Mouse (Mus musculus): ENCODE measurements around the gene Ranbp17. TPM values are rescaled to one million over a fixed set of nuclear protein-coding genes. Genes with fewer than 3 reads are reported as not detected.

Ranbp17 gene
- total and polyA plus RNA-seq, 3 experiments, result 0.21 to 0.34 (median 0.34) TPM

DNA sequence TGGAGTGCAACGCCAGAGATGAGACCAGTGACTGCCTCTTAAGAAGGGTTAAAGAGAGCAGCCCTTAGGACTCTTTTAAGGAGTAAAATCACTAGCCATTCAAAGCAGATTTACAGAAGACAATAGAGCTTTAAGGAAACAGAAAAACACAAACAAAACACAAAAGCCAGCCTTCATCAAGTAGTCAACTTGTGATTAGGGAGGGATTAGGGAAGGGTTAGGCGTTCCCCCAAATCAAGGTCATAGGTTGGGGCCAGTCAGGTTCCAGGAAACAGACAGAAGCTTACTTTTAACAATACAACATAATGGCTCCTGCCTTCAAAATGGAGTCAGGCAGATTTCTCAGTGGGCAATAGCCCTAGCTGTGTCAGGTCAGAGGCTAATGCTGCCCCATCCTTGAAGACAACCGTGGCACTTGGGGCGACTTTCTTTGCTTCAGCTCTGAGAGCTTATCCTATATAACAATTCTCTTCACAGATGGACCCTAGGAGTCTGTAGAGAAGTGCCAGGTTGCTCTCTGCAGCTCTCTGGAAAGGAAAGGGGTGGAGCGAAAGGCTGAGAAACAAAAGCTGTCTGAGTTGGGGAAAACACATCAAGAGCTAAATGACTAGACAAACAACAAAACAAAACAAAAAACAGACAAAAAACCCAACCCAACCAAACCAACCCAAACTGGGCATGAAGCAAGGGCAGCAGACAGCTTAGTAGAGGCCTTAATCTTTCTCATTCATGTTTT, 24.0 kb upstream of the Ranbp17 start:
- 71% methylated on average over 5 of the region's 5 CpGs for WGBS
- Histone ChIP-seq H3K79me2 (replicated peaks; ENCODE audit: control insufficient read depth, insufficient read depth, low read length) (no peaks in the 10 kb centered on the region), H3K36me3 (ENCODE audit: control insufficient read depth, insufficient read depth, low read length) (no peaks in the 10 kb centered on the region), H3K27me3 (ENCODE audit: control insufficient read depth, insufficient read depth, low read length) (no peaks in the 10 kb centered on the region), H3K4me1 (ENCODE audit: control insufficient read depth, insufficient read depth, low read length) (no peaks in the 10 kb centered on the region), H3K9ac (ENCODE audit: low read depth, low read length) (no peak overlapping the region), H3K27ac (no peak overlapping the region), H3K4me3 (no peak overlapping the region)
- intact Hi-C loops (cut with DNase I), result no loop called here
- TF ChIP-seq EP300 (IDR thresholded peaks at IDR 0.05; ENCODE audit: insufficient read depth, low read depth, low read length) (no peak), POLR2A (IDR thresholded peaks at IDR 0.05; ENCODE audit: insufficient read depth, low read depth, low read length) (no peak), CTCF (IDR thresholded peaks at IDR 0.05) (no peak)
- DNase-seq, result no peak

DNA sequence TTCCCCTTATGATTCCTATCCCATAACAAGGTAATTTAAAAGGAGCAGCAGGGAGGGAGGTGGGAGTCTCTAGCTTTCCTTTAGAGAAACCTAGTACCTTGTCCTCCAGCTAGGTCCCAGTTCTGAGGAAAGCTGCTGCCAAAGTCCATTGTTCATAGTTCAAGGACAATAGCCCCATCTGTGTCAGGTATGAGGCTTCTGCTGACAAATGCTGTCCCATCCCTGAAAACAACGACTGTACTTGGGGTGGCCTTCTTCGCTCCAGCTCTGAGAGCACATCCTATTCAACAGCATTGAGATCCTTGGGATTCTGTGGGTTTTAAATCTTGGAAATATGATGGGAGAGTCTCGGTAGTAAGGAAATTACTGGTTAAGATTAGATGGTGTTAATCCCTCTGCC, 23.1 kb upstream of the Ranbp17 start:
- H3K4me3 ChIP-seq, result no peak overlapping the region
- no peaks in the 10 kb centered on the region for H3K79me2 ChIP-seq (replicated peaks; ENCODE audit: control insufficient read depth, insufficient read depth, low read length)
- no peak overlapping the region for H3K9ac ChIP-seq (ENCODE audit: low read depth, low read length)
- H3K27ac ChIP-seq, result no peak overlapping the region
- no peak for DNase-seq
- no peaks in the 10 kb centered on the region for H3K36me3 ChIP-seq (ENCODE audit: control insufficient read depth, insufficient read depth, low read length)
- no peaks in the 10 kb centered on the region for H3K4me1 ChIP-seq (ENCODE audit: control insufficient read depth, insufficient read depth, low read length)
- no peaks in the 10 kb centered on the region for H3K27me3 ChIP-seq (ENCODE audit: control insufficient read depth, insufficient read depth, low read length)
- TF ChIP-seq EP300 (IDR thresholded peaks at IDR 0.05; ENCODE audit: insufficient read depth, low read depth, low read length), result no peak
- TF ChIP-seq CTCF (IDR thresholded peaks at IDR 0.05), result no peak
- TF ChIP-seq POLR2A (IDR thresholded peaks at IDR 0.05; ENCODE audit: insufficient read depth, low read depth, low read length), result no peak
- WGBS, result 92% methylated on average over 3 of the region's 3 CpGs
- intact Hi-C loops (cut with DNase I), result no loop called here

DNA sequence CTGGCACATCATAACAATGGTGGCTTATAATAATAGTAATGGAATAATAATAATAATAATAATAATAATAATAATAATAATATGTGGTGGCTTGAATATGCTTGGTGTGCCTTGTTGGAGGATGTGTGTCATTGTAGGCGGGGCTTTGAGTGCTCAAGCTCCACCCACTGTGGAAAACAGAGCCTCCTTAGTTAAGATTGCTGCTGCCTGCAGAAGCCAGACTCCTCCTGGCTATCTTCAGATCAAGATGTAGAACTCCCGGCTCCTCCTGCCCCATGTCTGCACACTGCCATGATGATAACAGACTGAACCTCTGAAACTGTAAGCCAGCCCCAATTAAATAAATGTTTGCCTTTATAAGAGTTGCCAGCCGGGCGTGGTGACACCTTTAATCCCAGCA, 21.0 kb upstream of the Ranbp17 start:
- Histone ChIP-seq H3K4me3 (no peak overlapping the region), H3K27me3 (ENCODE audit: control insufficient read depth, insufficient read depth, low read length) (no peaks in the 10 kb centered on the region), H3K79me2 (replicated peaks; ENCODE audit: control insufficient read depth, insufficient read depth, low read length) (no peaks in the 10 kb centered on the region), H3K27ac (no peak overlapping the region), H3K36me3 (ENCODE audit: control insufficient read depth, insufficient read depth, low read length) (no peaks in the 10 kb centered on the region), H3K9ac (ENCODE audit: low read depth, low read length) (no peak overlapping the region), H3K4me1 (ENCODE audit: control insufficient read depth, insufficient read depth, low read length) (no peaks in the 10 kb centered on the region)
- intact Hi-C loops (cut with DNase I), result no loop called here
- no peak for DNase-seq
- TF ChIP-seq CTCF (IDR thresholded peaks at IDR 0.05), result no peak
- TF ChIP-seq EP300 (IDR thresholded peaks at IDR 0.05; ENCODE audit: insufficient read depth, low read depth, low read length), result no peak
- no peak for TF ChIP-seq POLR2A (IDR thresholded peaks at IDR 0.05; ENCODE audit: insufficient read depth, low read depth, low read length)
- 80% methylated on average over 4 of the region's 4 CpGs for WGBS

DNA sequence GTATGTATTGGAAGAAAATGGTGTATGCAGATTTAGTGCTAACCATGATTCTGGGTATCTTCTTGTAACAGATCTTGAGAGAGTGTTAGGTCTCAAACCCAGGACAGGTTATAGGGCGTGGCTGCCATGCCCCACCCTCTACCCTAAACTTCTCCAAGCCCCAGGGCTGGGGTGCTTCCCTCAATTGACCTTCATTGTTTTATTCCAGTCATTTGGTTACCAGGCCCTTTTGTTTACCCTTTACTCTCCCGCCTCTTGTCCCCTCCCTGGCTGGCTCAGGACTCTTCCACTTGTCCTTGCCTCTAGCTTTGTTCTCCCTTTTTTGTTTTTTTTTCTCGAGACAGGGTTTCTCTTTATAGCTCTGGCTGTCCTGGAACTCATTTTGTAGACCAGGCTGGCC, 20.0 kb upstream of the Ranbp17 start:
- no peak overlapping the region for H3K4me3 ChIP-seq
- no peaks in the 10 kb centered on the region for H3K4me1 ChIP-seq (ENCODE audit: control insufficient read depth, insufficient read depth, low read length)
- no peaks in the 10 kb centered on the region for H3K27me3 ChIP-seq (ENCODE audit: control insufficient read depth, insufficient read depth, low read length)
- WGBS, result 56% methylated on average over 3 of the region's 3 CpGs
- TF ChIP-seq CTCF (IDR thresholded peaks at IDR 0.05) (no peak), EP300 (IDR thresholded peaks at IDR 0.05; ENCODE audit: insufficient read depth, low read depth, low read length) (no peak), POLR2A (IDR thresholded peaks at IDR 0.05; ENCODE audit: insufficient read depth, low read depth, low read length) (no peak)
- intact Hi-C loops (cut with DNase I), result no loop called here
- no peaks in the 10 kb centered on the region for H3K36me3 ChIP-seq (ENCODE audit: control insufficient read depth, insufficient read depth, low read length)
- H3K79me2 ChIP-seq (replicated peaks; ENCODE audit: control insufficient read depth, insufficient read depth, low read length), result no peaks in the 10 kb centered on the region
- no peak for DNase-seq
- no peak overlapping the region for H3K27ac ChIP-seq
- no peak overlapping the region for H3K9ac ChIP-seq (ENCODE audit: low read depth, low read length)

DNA sequence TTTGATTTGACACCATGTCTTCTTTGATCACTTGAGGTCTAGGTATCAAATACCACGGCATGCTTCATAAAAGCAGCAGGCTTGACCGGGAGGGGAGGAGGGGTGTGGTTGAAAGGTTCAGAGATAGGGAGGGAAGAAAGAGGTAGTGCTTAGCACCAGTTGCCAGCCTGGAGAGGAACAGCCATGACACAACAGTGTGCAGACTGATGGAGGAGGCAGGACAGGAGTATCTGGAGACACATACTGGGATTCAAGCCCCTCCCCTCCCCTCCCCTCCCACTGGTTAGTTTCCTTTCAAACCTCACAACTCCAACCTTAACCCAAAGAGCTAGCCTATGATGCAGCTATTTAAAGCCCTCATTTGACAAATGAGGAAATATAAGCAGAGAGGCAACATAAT, 16.0 kb upstream of the Ranbp17 start:
- intact Hi-C loops (cut with DNase I), result no loop called here
- Histone ChIP-seq H3K4me3 (no peak overlapping the region), H3K79me2 (replicated peaks; ENCODE audit: control insufficient read depth, insufficient read depth, low read length) (no peaks in the 10 kb centered on the region), H3K27ac (no peak overlapping the region), H3K36me3 (ENCODE audit: control insufficient read depth, insufficient read depth, low read length) (no peaks in the 10 kb centered on the region), H3K4me1 (ENCODE audit: control insufficient read depth, insufficient read depth, low read length) (no peaks in the 10 kb centered on the region), H3K27me3 (ENCODE audit: control insufficient read depth, insufficient read depth, low read length) (no peaks in the 10 kb centered on the region), H3K9ac (ENCODE audit: low read depth, low read length) (no peak overlapping the region)
- TF ChIP-seq POLR2A (IDR thresholded peaks at IDR 0.05; ENCODE audit: insufficient read depth, low read depth, low read length) (no peak), CTCF (IDR thresholded peaks at IDR 0.05) (no peak), EP300 (IDR thresholded peaks at IDR 0.05; ENCODE audit: insufficient read depth, low read depth, low read length) (no peak)
- DNase-seq, result no peak
- 42% methylated on average over 2 of the region's 2 CpGs for WGBS

DNA sequence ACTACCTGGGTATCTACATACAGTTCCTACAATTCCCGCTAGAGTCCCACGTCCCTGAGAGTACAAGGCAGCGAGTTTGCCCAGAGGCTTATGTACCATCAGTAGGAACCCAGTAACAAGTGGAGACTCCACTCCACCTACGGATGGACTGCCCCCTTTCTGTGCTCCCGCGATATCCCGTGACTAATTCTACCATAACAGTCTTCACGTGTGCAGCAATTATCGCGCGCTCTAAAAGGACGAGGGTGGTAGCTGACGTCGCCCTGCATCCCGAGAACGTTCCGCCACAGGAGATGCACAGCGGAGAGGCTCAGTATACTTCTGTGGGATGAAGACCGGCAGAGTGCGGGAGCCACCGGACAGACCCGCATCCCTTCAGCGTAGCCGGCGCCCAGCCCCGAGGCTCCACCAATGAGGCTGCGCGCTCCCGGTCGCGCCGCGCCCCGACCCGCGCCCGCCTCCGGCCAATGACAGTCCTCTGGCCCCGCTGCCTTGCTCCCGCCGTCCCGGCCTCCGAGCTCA, 631 bp downstream of the Ranbp17 start:
- Histone ChIP-seq H3K4me1 (ENCODE audit: control insufficient read depth, insufficient read depth, low read length) (no peaks in the 10 kb centered on the region), H3K27ac (peak overlapping the region; percentile 9; the same call in 1 of the 2 replicates), H3K79me2 (replicated peaks; ENCODE audit: control insufficient read depth, insufficient read depth, low read length) (no peaks in the 10 kb centered on the region), H3K4me3 (peak overlapping the region; percentile 70), H3K36me3 (ENCODE audit: control insufficient read depth, insufficient read depth, low read length) (no peaks in the 10 kb centered on the region), H3K27me3 (ENCODE audit: control insufficient read depth, insufficient read depth, low read length) (no peaks in the 10 kb centered on the region), H3K9ac (ENCODE audit: low read depth, low read length) (peak overlapping the region; percentile 66)
- peak; percentile 51 to 67 for DNase-seq
- intact Hi-C loops (cut with DNase I), result no loop called here
- under 1% methylated on average over 43 of the region's 43 CpGs for WGBS
- TF ChIP-seq POLR2A (IDR thresholded peaks at IDR 0.05; ENCODE audit: insufficient read depth, low read depth, low read length) (no peak), CTCF (IDR thresholded peaks at IDR 0.05) (peak; percentile 35), EP300 (IDR thresholded peaks at IDR 0.05; ENCODE audit: insufficient read depth, low read depth, low read length) (no peak)

Measured in heart, adult 2 months (tissue).